In the genomic region with DNA sequence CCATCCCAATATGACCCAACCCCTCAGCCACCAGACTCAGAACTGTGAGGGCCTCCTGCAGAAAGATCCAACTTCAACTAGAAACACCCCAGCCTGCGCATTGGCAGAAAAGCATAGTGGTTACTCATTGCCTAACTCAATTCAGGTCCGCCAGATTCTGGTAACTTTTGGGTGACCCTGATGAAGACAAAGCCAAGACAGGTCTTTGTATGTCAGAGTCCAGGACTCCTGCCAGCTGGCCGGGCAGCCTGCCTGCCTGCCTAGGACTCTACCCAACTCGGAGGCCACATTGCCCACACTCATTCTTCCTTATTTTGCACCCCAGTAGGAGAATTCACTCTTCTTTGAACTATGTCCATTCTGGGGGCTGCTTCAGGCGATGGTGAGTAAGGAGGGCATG, we compare ENCODE assay signal across 9 mouse cellular contexts. TPM values are rescaled to one million over a fixed set of nuclear protein-coding genes. Genes with fewer than 3 reads are reported as not detected.
DNase-seq lines count a peak whose midpoint lies in the region; ATAC-seq and TF ChIP-seq lines count a peak whose summit lies in the region.
"Had no signal": no experiment of that assay in that cellular context is flagged by ENCODE, and none has a peak within 500 bp of the region (broad histone marks: within the 10 kb centered on the region; RNA-seq: fewer than 3 reads in every experiment).

Gm28230 (plus strand) TSS at position 178 of the 400 bp plus-strand sequence.

- H3K9me3 ChIP-seq in forebrain, embryonic 10.5 days, result no peaks in the 10 kb centered on the region
- H3K9me3 ChIP-seq in forebrain, embryonic 16.5 days (ENCODE audit: control insufficient read depth, low read length), result no peaks in the 10 kb centered on the region
- H3K9me3 ChIP-seq in midbrain, embryonic 12.5 days, result no peaks in the 10 kb centered on the region

- DNase-seq in forebrain, embryonic 10.5 days (ENCODE audit: extremely low spot score, low spot score), result peak; percentile 34
- peak; percentile 54 to 63 for DNase-seq in adrenal gland, postnatal 36 days
- peak; percentile 93 for DNase-seq in kidney, adult 2 months
- no peak for DNase-seq in cerebellum, adult 8-10 months

- no peak for TF ChIP-seq CTCF in kidney, adult 2 months (conservative IDR thresholded peaks at IDR 0.05; ENCODE audit: insufficient read depth, insufficient read length, low read depth, low read length)

- ATAC-seq in forebrain, embryonic 16.5 days, result no peak
- ATAC-seq in midbrain, embryonic 12.5 days (ENCODE audit: low FRiP score, low read depth), result no peak
- no peak for ATAC-seq in monocyte, adult 5-6 weeks (replicated peaks; ENCODE audit: insufficient number of reproducible peaks, low FRiP score, low TSS enrichment, poor library complexity, severe bottlenecking)
- no peak for ATAC-seq in erythroblast, adult 5-6 weeks (replicated peaks; ENCODE audit: low FRiP score, poor library complexity, severe bottlenecking)

- TF ChIP-seq POLR2A in kidney, adult 2 months (IDR thresholded peaks at IDR 0.05; ENCODE audit: low read depth, low read length), result no peak

- H3K4me1 ChIP-seq in forebrain, embryonic 10.5 days, result peaks cover 7% of the 10 kb centered on the region
- no peaks in the 10 kb centered on the region for H3K4me1 ChIP-seq in forebrain, embryonic 16.5 days (replicated peaks; ENCODE audit: control insufficient read depth, insufficient read depth, low read length)
- peaks cover 16% of the 10 kb centered on the region; the same call in 1 of the 2 replicates for H3K4me1 ChIP-seq in kidney, adult 2 months (ENCODE audit: control insufficient read depth, insufficient read depth, low read length)
- H3K4me1 ChIP-seq in midbrain, embryonic 12.5 days, result 0 out of 2 replicates have a peak, but pooled peaks cover 5% of the 10 kb centered on the region

- H3K36me3 ChIP-seq in forebrain, embryonic 10.5 days (replicated peaks), result no peaks in the 10 kb centered on the region
- no peaks in the 10 kb centered on the region for H3K36me3 ChIP-seq in forebrain, embryonic 16.5 days (ENCODE audit: control insufficient read depth, insufficient read depth)
- no peaks in the 10 kb centered on the region for H3K36me3 ChIP-seq in kidney, adult 2 months (ENCODE audit: control insufficient read depth, insufficient read depth, low read length)
- H3K36me3 ChIP-seq in midbrain, embryonic 12.5 days, result no peaks in the 10 kb centered on the region

- peak within 1 kb of the TSS; percentile 36 for H3K4me3 ChIP-seq in forebrain, embryonic 10.5 days
- no peak within 1 kb of the TSS for H3K4me3 ChIP-seq in forebrain, embryonic 16.5 days (replicated peaks; ENCODE audit: low read length)
- H3K4me3 ChIP-seq in kidney, adult 2 months (ENCODE audit: insufficient read depth, low read depth, low read length), result peak within 1 kb of the TSS; percentile 40
- peak within 1 kb of the TSS; percentile 14; the same call in 1 of the 2 replicates for H3K4me3 ChIP-seq in midbrain, embryonic 12.5 days

- no peak within 1 kb of the TSS for H3K4me2 ChIP-seq in forebrain, embryonic 16.5 days (ENCODE audit: low read length)
- peak within 1 kb of the TSS; percentile 14; the same call in 1 of the 2 replicates for H3K4me2 ChIP-seq in midbrain, embryonic 12.5 days (replicated peaks)

- WGBS in forebrain, embryonic 10.5 days, result 3% methylated on average over 5 of the region's 5 CpGs
- 0% methylated on average over 5 of the region's 5 CpGs for WGBS in forebrain, embryonic 16.5 days
- WGBS in kidney, adult 2 months, result 41% methylated on average over 5 of the region's 5 CpGs
- 2% methylated on average over 5 of the region's 5 CpGs for WGBS in midbrain, embryonic 12.5 days

- peaks cover 100% of the 10 kb centered on the region for H3K27me3 ChIP-seq in forebrain, embryonic 10.5 days (ENCODE audit: poor library complexity, severe bottlenecking)
- peaks cover 92% of the 10 kb centered on the region for H3K27me3 ChIP-seq in forebrain, embryonic 16.5 days (replicated peaks; ENCODE audit: control insufficient read depth, insufficient read depth, low read length)
- no peaks in the 10 kb centered on the region for H3K27me3 ChIP-seq in kidney, adult 2 months (replicated peaks; ENCODE audit: control insufficient read depth, insufficient read depth, low read length)
- peaks cover 99% of the 10 kb centered on the region for H3K27me3 ChIP-seq in midbrain, embryonic 12.5 days

- no peak within 1 kb of the TSS for H3K27ac ChIP-seq in forebrain, embryonic 10.5 days
- H3K27ac ChIP-seq in forebrain, embryonic 16.5 days (ENCODE audit: low read length), result no peak within 1 kb of the TSS
- no peak within 1 kb of the TSS for H3K27ac ChIP-seq in kidney, adult 2 months (ENCODE audit: insufficient read depth, low read depth, low read length)
- no peak within 1 kb of the TSS for H3K27ac ChIP-seq in midbrain, embryonic 12.5 days (replicated peaks)

- H3K9ac ChIP-seq in forebrain, embryonic 16.5 days (replicated peaks; ENCODE audit: low read depth, low read length), result no peak within 1 kb of the TSS
- no peak within 1 kb of the TSS for H3K9ac ChIP-seq in midbrain, embryonic 12.5 days (replicated peaks)

RNA-seq across cellular contexts. Expression of gene Gm28230, which starts in this region (rescaled TPM):
- not detected in 2 replicates for polyA plus RNA-seq in forebrain, embryonic 10.5 days (2016; fragmentation: Nextera tagmentation; extraction: Ambion mirVana)
- polyA plus RNA-seq in forebrain, embryonic 16.5 days (2015; fragmentation: Nextera tagmentation; extraction: Ambion mirVana), result not detected in 2 replicates
- total RNA-seq in adrenal gland, postnatal 36 days (2021), result 1 to 10 TPM; 1.6 to 2.0 TPM
- 5.5 and 7.8 TPM in 2 replicates for polyA plus RNA-seq in kidney, adult 2 months (2012; rRNA removed)
- polyA plus RNA-seq in midbrain, embryonic 12.5 days (2016; fragmentation: Nextera tagmentation; extraction: Ambion mirVana), result not detected in 2 replicates
- not detected in 3 replicates for total RNA-seq in monocyte, adult 5-6 weeks (2017)
- not detected in 2 replicates for total RNA-seq in erythroblast, adult 5-6 weeks (2015; ENCODE audit: low replicate concordance)
- not detected in 2 replicates for total RNA-seq in erythroblast, adult 5-6 weeks (2017; ENCODE audit: low replicate concordance)
- total RNA-seq: left cerebral cortex, adult 18-20 months had no signal

Comparison
In these comparisons a context has a peak if more than half of its experiments do, and no peak if none do; other contexts are left out.
1. Peak in DNase-seq and H3K4me3 ChIP-seq in forebrain, embryonic 10.5 days; RNA of the gene not detected or under 1 TPM.